Mouse (Mus musculus) kidney, embryonic 14.5 days (tissue): ENCODE data around the gene Smad6. TPM values are rescaled to one million over a fixed set of nuclear protein-coding genes. Genes with fewer than 3 reads are reported as not detected.

Experiments
- ATAC-seq: fragments of 200-750 bp; cut with Nextera tagmentation; 2 replicates; pipeline ENCODE4 v1.8.0; 2017; ENCODE audit warnings: moderate number of reproducible peaks, mild to moderate bottlenecking, moderate TSS enrichment, moderate library complexity; ENCODE audit not compliant: low FRiP score, low TSS enrichment
- H3K27ac ChIP-seq: fragments of 300-500 bp; sonication (generic); 2 replicates; pipeline ENCODE4 v1.5.1; 2014; ENCODE audit warnings: low read depth, mild to moderate bottlenecking, low read length, moderate library complexity, mixed read lengths
- H3K27me3 ChIP-seq: fragments of 300-500 bp; sonication (generic); 2 replicates; pipeline ENCODE4 v1.6.1; 2014; ENCODE audit warnings: mild to moderate bottlenecking, low read length; ENCODE audit not compliant: control insufficient read depth, insufficient read depth
- H3K36me3 ChIP-seq: fragments of 300-500 bp; sonication (generic); 2 replicates; pipeline ENCODE4 v1.6.1; 2014; ENCODE audit warnings: low read length, mixed read lengths; ENCODE audit not compliant: control insufficient read depth, insufficient read depth
- H3K4me1 ChIP-seq: fragments of 300-500 bp; sonication (generic); 2 replicates; pipeline ENCODE4 v1.6.1; 2014; ENCODE audit warnings: low read length, mixed read lengths; ENCODE audit not compliant: control insufficient read depth, insufficient read depth
- H3K4me2 ChIP-seq: fragments of 300-500 bp; sonication (generic); replicated peaks from 2 replicates; pipeline ENCODE4 v1.6.1; 2014; ENCODE audit warnings: low read depth, mild to moderate bottlenecking, low read length
- H3K4me3 ChIP-seq: fragments of 300-500 bp; sonication (generic); 2 replicates; pipeline ENCODE4 v1.5.1; 2014; ENCODE audit warnings: mild to moderate bottlenecking, low read length
- H3K9ac ChIP-seq: fragments of 300-500 bp; sonication (generic); 2 replicates; pipeline ENCODE4 v1.6.1; 2014; ENCODE audit warnings: low read depth, mild to moderate bottlenecking, low read length, moderate library complexity
- H3K9me3 ChIP-seq: fragments of 300-500 bp; sonication (generic); 2 replicates; pipeline ENCODE4 v1.6.1; 2016; ENCODE audit warnings: low read length; ENCODE audit not compliant: control insufficient read depth
- WGBS: fragments of 180-500 bp; shearing (Covaris S2); extraction: QIAGEN DNeasy Blood & Tissue Kit; methylation state at CpG from one replicate; pipeline ENCODE4 v1.1.7; 2014; 5-methylcytosine and 5-hydroxymethylcytosine counted together
- polyA plus RNA-seq: library from polyadenylated mRNA; unstranded; fragments of >200 nt; fragmentation: Nextera tagmentation; extraction: Ambion mirVana; gene quantifications from 2 replicates; pipeline ENCODE4 v1.2.1, GENCODE M21; 2014

Smad6 gene
- polyA plus RNA-seq, 1 experiment from 2014 or later: 14.3 TPM

GRCm38 (mm10) chr9:64016648-64017400 lies 5.0 kb downstream of the Smad6 start:
- peak overlapping the region; percentile 71 for H3K4me2 ChIP-seq
- ATAC-seq: no peak
- no peaks in the 10 kb centered on the region for H3K27me3 ChIP-seq
- peak overlapping the region; percentile 49; the same call in 1 of the 2 replicates for H3K9ac ChIP-seq
- H3K4me1 ChIP-seq: peaks cover 43% of the 10 kb centered on the region
- 2% methylated on average over 25 of the region's 25 CpGs for WGBS
- H3K9me3 ChIP-seq: peaks cover 3% of the 10 kb centered on the region; the same call in 1 of the 2 replicates
- peak overlapping the region; percentile 95 for H3K27ac ChIP-seq
- H3K4me3 ChIP-seq: peak overlapping the region; percentile 97
- peaks cover 21% of the 10 kb centered on the region for H3K36me3 ChIP-seq

GRCm38 (mm10) chr9:64016092-64016491 lies 5.8 kb downstream of the Smad6 start:
- no peak overlapping the region for H3K9ac ChIP-seq
- H3K4me1 ChIP-seq: peaks cover 43% of the 10 kb centered on the region
- H3K4me3 ChIP-seq: peak overlapping the region; percentile 97; the same call in 1 of the 2 replicates
- peaks cover 29% of the 10 kb centered on the region for H3K36me3 ChIP-seq
- WGBS: 54% methylated on average over 7 of the region's 7 CpGs
- peaks cover 8% of the 10 kb centered on the region; the same call in 1 of the 2 replicates for H3K9me3 ChIP-seq
- no peak for ATAC-seq
- peak overlapping the region; percentile 3; the same call in 1 of the 2 replicates for H3K27ac ChIP-seq
- H3K4me2 ChIP-seq: peak overlapping the region; percentile 71
- H3K27me3 ChIP-seq: no peaks in the 10 kb centered on the region

GRCm38 (mm10) chr9:64014801-64015200 lies 7.1 kb downstream of the Smad6 start:
- no peak overlapping the region for H3K9ac ChIP-seq
- H3K4me1 ChIP-seq: peaks cover 43% of the 10 kb centered on the region
- 54% methylated on average over 6 of the region's 6 CpGs for WGBS
- ATAC-seq: no peak
- H3K9me3 ChIP-seq: peaks cover 8% of the 10 kb centered on the region; the same call in 1 of the 2 replicates
- H3K4me3 ChIP-seq: no peak overlapping the region; the same call in 1 of the 2 replicates
- peaks cover 35% of the 10 kb centered on the region for H3K36me3 ChIP-seq
- H3K27me3 ChIP-seq: no peaks in the 10 kb centered on the region
- H3K27ac ChIP-seq: peak overlapping the region; percentile 37; the same call in 1 of the 2 replicates
- H3K4me2 ChIP-seq: no peak overlapping the region

- Histone ChIP-seq H3K9me3 (peaks cover 8% of the 10 kb centered on the region; the same call in 1 of the 2 replicates), H3K27ac (no peak overlapping the region), H3K4me3 (no peak overlapping the region), H3K4me2 (no peak overlapping the region), H3K9ac (no peak overlapping the region), H3K4me1 (peaks cover 22% of the 10 kb centered on the region), H3K27me3 (no peaks in the 10 kb centered on the region), H3K36me3 (peaks cover 65% of the 10 kb centered on the region)
- no peak for ATAC-seq
- 93% methylated on average over 1 of the region's 1 CpGs for WGBS
Measured at GRCm38 (mm10) chr9:64011356-64011755, 10.5 kb downstream of the Smad6 start.

GRCm38 (mm10) chr9:64002981-64003380 lies 18.9 kb downstream of the Smad6 start:
- H3K4me3 ChIP-seq: no peak overlapping the region
- no peak overlapping the region for H3K9ac ChIP-seq
- no peak overlapping the region for H3K4me2 ChIP-seq
- peaks cover 85% of the 10 kb centered on the region for H3K36me3 ChIP-seq
- no peak for ATAC-seq
- no peaks in the 10 kb centered on the region for H3K9me3 ChIP-seq
- H3K27me3 ChIP-seq: no peaks in the 10 kb centered on the region
- 86% methylated on average over 7 of the region's 7 CpGs for WGBS
- H3K4me1 ChIP-seq: peaks cover 27% of the 10 kb centered on the region
- no peak overlapping the region for H3K27ac ChIP-seq

GRCm38 (mm10) chr9:64001081-64001480 lies 20.8 kb downstream of the Smad6 start:
- Histone ChIP-seq H3K9ac (no peak overlapping the region), H3K4me2 (no peak overlapping the region), H3K4me1 (peaks cover 30% of the 10 kb centered on the region), H3K27ac (no peak overlapping the region), H3K27me3 (no peaks in the 10 kb centered on the region), H3K9me3 (no peaks in the 10 kb centered on the region), H3K36me3 (peaks cover 67% of the 10 kb centered on the region), H3K4me3 (no peak overlapping the region)
- WGBS: 80% methylated on average over 7 of the region's 7 CpGs
- ATAC-seq: no peak

- H3K4me3 ChIP-seq: no peak overlapping the region
- H3K9ac ChIP-seq: no peak overlapping the region
- H3K36me3 ChIP-seq: peaks cover 61% of the 10 kb centered on the region
- no peak overlapping the region for H3K27ac ChIP-seq
- 76% methylated on average over 5 of the region's 5 CpGs for WGBS
- H3K4me1 ChIP-seq: peaks cover 30% of the 10 kb centered on the region
- H3K4me2 ChIP-seq: no peak overlapping the region
- H3K9me3 ChIP-seq: no peaks in the 10 kb centered on the region
- ATAC-seq: no peak
- no peaks in the 10 kb centered on the region for H3K27me3 ChIP-seq
Measured at GRCm38 (mm10) chr9:64000085-64000484, 21.8 kb downstream of the Smad6 start.

- Histone ChIP-seq H3K27ac (no peak overlapping the region), H3K9ac (no peak overlapping the region), H3K4me3 (no peak overlapping the region), H3K9me3 (no peaks in the 10 kb centered on the region), H3K36me3 (peaks cover 58% of the 10 kb centered on the region), H3K27me3 (no peaks in the 10 kb centered on the region), H3K4me2 (no peak overlapping the region), H3K4me1 (peaks cover 30% of the 10 kb centered on the region)
- no peak for ATAC-seq
- WGBS: 87% methylated on average over 9 of the region's 9 CpGs
Measured at GRCm38 (mm10) chr9:63999194-63999593, 22.7 kb downstream of the Smad6 start.

- ATAC-seq: no peak
- Histone ChIP-seq H3K36me3 (peaks cover 49% of the 10 kb centered on the region), H3K4me2 (no peak overlapping the region), H3K27ac (peak overlapping the region; percentile 62; the same call in 1 of the 2 replicates), H3K9ac (peak overlapping the region; percentile 18; the same call in 1 of the 2 replicates), H3K9me3 (no peaks in the 10 kb centered on the region), H3K4me3 (no peak overlapping the region), H3K4me1 (peaks cover 32% of the 10 kb centered on the region), H3K27me3 (no peaks in the 10 kb centered on the region)
- 47% methylated on average over 14 of the region's 14 CpGs for WGBS
Measured at GRCm38 (mm10) chr9:63998026-63998425, 23.8 kb downstream of the Smad6 start.
